Mouse (Mus musculus): ENCODE measurements around the gene Gpr162. TPM values are rescaled to one million over a fixed set of nuclear protein-coding genes. Genes with fewer than 3 reads are reported as not detected.
"Not testable (repeated sequence)": the region's sequence is repeated elsewhere in the genome, so short reads cannot be mapped to it uniquely, and the experiment has no call there.

Gpr162 gene
- polyA plus RNA-seq, 1 experiment from 2014 or later, result 1.2 TPM

- H3K4me1 ChIP-seq, result peaks cover 2% of the 10 kb centered on the region; the same call in 1 of the 2 replicates
- no peak overlapping the region for H3K27ac ChIP-seq
- H3K36me3 ChIP-seq, result no peaks in the 10 kb centered on the region
- 53% methylated on average over 3 of the region's 3 CpGs for WGBS
- H3K27me3 ChIP-seq (ENCODE audit: low read depth, poor library complexity, severe bottlenecking), result no peaks in the 10 kb centered on the region
- no peaks in the 10 kb centered on the region for H3K9me3 ChIP-seq (replicated peaks)
- H3K4me3 ChIP-seq, result no peak overlapping the region
- no peak for DNase-seq (ENCODE audit: low spot score)
These were observed 34.6 kb upstream of the Gpr162 start for GRCm38 (mm10) chr6:124898359-124898758.

GRCm38 (mm10) chr6:124894113-124894512 lies 30.3 kb upstream of the Gpr162 start:
- not testable (repeated sequence) for H3K4me1 ChIP-seq; H3K36me3 ChIP-seq; H3K9me3 ChIP-seq (replicated peaks); H3K27me3 ChIP-seq (ENCODE audit: low read depth, poor library complexity, severe bottlenecking); H3K4me3 ChIP-seq; H3K27ac ChIP-seq; DNase-seq (ENCODE audit: low spot score)
- 91% methylated on average over 2 of the region's 2 CpGs for WGBS

- H3K27me3 ChIP-seq (ENCODE audit: low read depth, poor library complexity, severe bottlenecking), result no peaks in the 10 kb centered on the region
- no peaks in the 10 kb centered on the region for H3K4me1 ChIP-seq
- 67% methylated on average over 6 of the region's 6 CpGs for WGBS
- H3K27ac ChIP-seq, result no peak overlapping the region
- DNase-seq (ENCODE audit: low spot score), result no peak
- H3K36me3 ChIP-seq, result no peaks in the 10 kb centered on the region
- no peaks in the 10 kb centered on the region for H3K9me3 ChIP-seq (replicated peaks)
- H3K4me3 ChIP-seq, result no peak overlapping the region
These were observed 27.2 kb upstream of the Gpr162 start for GRCm38 (mm10) chr6:124890997-124891396.

- no peaks in the 10 kb centered on the region for H3K36me3 ChIP-seq
- DNase-seq (ENCODE audit: low spot score), result no peak
- no peaks in the 10 kb centered on the region for H3K27me3 ChIP-seq (ENCODE audit: low read depth, poor library complexity, severe bottlenecking)
- 91% methylated on average over 6 of the region's 6 CpGs for WGBS
- peaks cover 5% of the 10 kb centered on the region; the same call in 1 of the 2 replicates for H3K4me1 ChIP-seq
- no peaks in the 10 kb centered on the region for H3K9me3 ChIP-seq (replicated peaks)
- no peak overlapping the region for H3K4me3 ChIP-seq
- H3K27ac ChIP-seq, result no peak overlapping the region
These were observed 24.9 kb upstream of the Gpr162 start for GRCm38 (mm10) chr6:124888555-124889125.

GRCm38 (mm10) chr6:124887986-124888385 lies 24.2 kb upstream of the Gpr162 start, which contains the start of gene Cd4:
Gene Cd4, minus strand, starts transcription at chr6:124888221.
- peaks cover 5% of the 10 kb centered on the region; the same call in 1 of the 2 replicates for H3K4me1 ChIP-seq
- no peak for DNase-seq (ENCODE audit: low spot score)
- WGBS, result 91% methylated on average over 9 of the region's 9 CpGs
- no peak within 1 kb of the TSS for H3K27ac ChIP-seq
- H3K4me3 ChIP-seq, result no peak within 1 kb of the TSS
- H3K27me3 ChIP-seq (ENCODE audit: low read depth, poor library complexity, severe bottlenecking), result no peaks in the 10 kb centered on the region
- H3K9me3 ChIP-seq (replicated peaks), result no peaks in the 10 kb centered on the region
- H3K36me3 ChIP-seq, result no peaks in the 10 kb centered on the region

- no peak for DNase-seq (ENCODE audit: low spot score)
- H3K4me3 ChIP-seq, result no peak overlapping the region
- no peak overlapping the region for H3K27ac ChIP-seq
- peaks cover 5% of the 10 kb centered on the region; the same call in 1 of the 2 replicates for H3K4me1 ChIP-seq
- H3K36me3 ChIP-seq, result no peaks in the 10 kb centered on the region
- no peaks in the 10 kb centered on the region for H3K27me3 ChIP-seq (ENCODE audit: low read depth, poor library complexity, severe bottlenecking)
- H3K9me3 ChIP-seq (replicated peaks), result no peaks in the 10 kb centered on the region
- 92% methylated on average over 8 of the region's 8 CpGs for WGBS
These were observed 22.2 kb upstream of the Gpr162 start for GRCm38 (mm10) chr6:124885956-124886381.

GRCm38 (mm10) chr6:124884714-124885500 lies 21.1 kb upstream of the Gpr162 start:
- H3K9me3 ChIP-seq (replicated peaks), result no peaks in the 10 kb centered on the region
- peaks cover 5% of the 10 kb centered on the region; the same call in 1 of the 2 replicates for H3K4me1 ChIP-seq
- no peaks in the 10 kb centered on the region for H3K27me3 ChIP-seq (ENCODE audit: low read depth, poor library complexity, severe bottlenecking)
- H3K4me3 ChIP-seq, result no peak overlapping the region
- H3K27ac ChIP-seq, result no peak overlapping the region
- WGBS, result 77% methylated on average over 10 of the region's 10 CpGs
- H3K36me3 ChIP-seq, result no peaks in the 10 kb centered on the region
- no peak for DNase-seq (ENCODE audit: low spot score)

GRCm38 (mm10) chr6:124883351-124883750 lies 19.6 kb upstream of the Gpr162 start:
- H3K27me3 ChIP-seq (ENCODE audit: low read depth, poor library complexity, severe bottlenecking), result no peaks in the 10 kb centered on the region
- peaks cover 5% of the 10 kb centered on the region; the same call in 1 of the 2 replicates for H3K4me1 ChIP-seq
- WGBS, result 80% methylated on average over 10 of the region's 10 CpGs
- no peak overlapping the region for H3K4me3 ChIP-seq
- no peak for DNase-seq (ENCODE audit: low spot score)
- H3K36me3 ChIP-seq, result no peaks in the 10 kb centered on the region
- no peak overlapping the region for H3K27ac ChIP-seq
- H3K9me3 ChIP-seq (replicated peaks), result no peaks in the 10 kb centered on the region

GRCm38 (mm10) chr6:124881821-124882220 lies 18.0 kb upstream of the Gpr162 start:
- Histone ChIP-seq H3K4me1 (peaks cover 5% of the 10 kb centered on the region; the same call in 1 of the 2 replicates), H3K9me3 (replicated peaks) (no peaks in the 10 kb centered on the region), H3K27ac (no peak overlapping the region), H3K27me3 (ENCODE audit: low read depth, poor library complexity, severe bottlenecking) (no peaks in the 10 kb centered on the region), H3K4me3 (no peak overlapping the region), H3K36me3 (no peaks in the 10 kb centered on the region)
- 95% methylated on average over 9 of the region's 9 CpGs for WGBS
- DNase-seq (ENCODE audit: low spot score), result no peak

- no peaks in the 10 kb centered on the region for H3K27me3 ChIP-seq (ENCODE audit: low read depth, poor library complexity, severe bottlenecking)
- H3K27ac ChIP-seq, result no peak overlapping the region
- no peak overlapping the region for H3K4me3 ChIP-seq
- H3K4me1 ChIP-seq, result no peaks in the 10 kb centered on the region
- DNase-seq (ENCODE audit: low spot score), result no peak
- H3K9me3 ChIP-seq (replicated peaks), result no peaks in the 10 kb centered on the region
- 64% methylated on average over 6 of the region's 6 CpGs for WGBS
- H3K36me3 ChIP-seq, result no peaks in the 10 kb centered on the region
These were observed 15.6 kb upstream of the Gpr162 start for GRCm38 (mm10) chr6:124879390-124879789.

- Histone ChIP-seq H3K4me3 (no peak overlapping the region), H3K27me3 (ENCODE audit: low read depth, poor library complexity, severe bottlenecking) (no peaks in the 10 kb centered on the region), H3K27ac (no peak overlapping the region), H3K4me1 (no peaks in the 10 kb centered on the region), H3K9me3 (replicated peaks) (no peaks in the 10 kb centered on the region), H3K36me3 (no peaks in the 10 kb centered on the region)
- no peak for DNase-seq (ENCODE audit: low spot score)
- WGBS, result 46% methylated on average over 3 of the region's 3 CpGs
These were observed 10.6 kb upstream of the Gpr162 start for GRCm38 (mm10) chr6:124874348-124874747.

- Histone ChIP-seq H3K27me3 (ENCODE audit: low read depth, poor library complexity, severe bottlenecking) (peaks cover 62% of the 10 kb centered on the region), H3K4me3 (no peak overlapping the region), H3K36me3 (no peaks in the 10 kb centered on the region), H3K4me1 (peaks cover 41% of the 10 kb centered on the region), H3K9me3 (replicated peaks) (no peaks in the 10 kb centered on the region), H3K27ac (peak overlapping the region; percentile 17; the same call in 1 of the 2 replicates)
- 59% methylated on average over 6 of the region's 7 CpGs for WGBS
- no peak for DNase-seq (ENCODE audit: low spot score)
These were observed 2.8 kb upstream of the Gpr162 start for GRCm38 (mm10) chr6:124866560-124866959.

GRCm38 (mm10) chr6:124865766-124866362 lies 2.1 kb upstream of the Gpr162 start:
- WGBS, result 54% methylated on average over 18 of the region's 18 CpGs
- H3K27me3 ChIP-seq (ENCODE audit: low read depth, poor library complexity, severe bottlenecking), result peaks cover 69% of the 10 kb centered on the region
- no peak overlapping the region for H3K4me3 ChIP-seq
- H3K4me1 ChIP-seq, result peaks cover 48% of the 10 kb centered on the region
- H3K9me3 ChIP-seq (replicated peaks), result no peaks in the 10 kb centered on the region
- H3K27ac ChIP-seq, result peak overlapping the region; percentile 17; the same call in 1 of the 2 replicates
- peaks cover 3% of the 10 kb centered on the region; the same call in 1 of the 2 replicates for H3K36me3 ChIP-seq
- DNase-seq (ENCODE audit: low spot score), result no peak

All from limb, embryonic 10.5 days (tissue).